Mouse (Mus musculus) brain, embryonic 18.5 days (tissue): Measurements from ENCODE around the gene Ntrk2.
"Not testable (repeated sequence)": the region's sequence is repeated elsewhere in the genome, so short reads cannot be mapped to it uniquely, and the experiment has no call there.

ENCODE experiments used
- DNase-seq: peaks from one replicate; pipeline ENCODE4 v3.0.0-alpha.2; 2012; ENCODE audit warnings: low read depth, low spot score

Ntrk2 gene

GRCm38 (mm10) chr13:59040156-59040915, 234.0 kb downstream of the Ntrk2 start:
- no peak for DNase-seq

- DNase-seq = peak; percentile 94
These were observed 234.8 kb downstream of the Ntrk2 start for GRCm38 (mm10) chr13:59041013-59041764.

- no peak for DNase-seq
These were observed 245.8 kb downstream of the Ntrk2 start for GRCm38 (mm10) chr13:59052188-59052587.

GRCm38 (mm10) chr13:59054331-59054730, 248.0 kb downstream of the Ntrk2 start:
- DNase-seq = not testable (repeated sequence)

- no peak for DNase-seq
These were observed 250.5 kb downstream of the Ntrk2 start for GRCm38 (mm10) chr13:59056859-59057258.

- no peak for DNase-seq
These were observed 251.5 kb downstream of the Ntrk2 start for GRCm38 (mm10) chr13:59057886-59058285.

GRCm38 (mm10) chr13:59059118-59059517, 252.7 kb downstream of the Ntrk2 start:
- no peak for DNase-seq

GRCm38 (mm10) chr13:59065677-59066076, 259.3 kb downstream of the Ntrk2 start:
- no peak for DNase-seq

- DNase-seq = peak; percentile 64
These were observed 267.4 kb downstream of the Ntrk2 start for GRCm38 (mm10) chr13:59073635-59074256.

GRCm38 (mm10) chr13:59076489-59076888, 270.1 kb downstream of the Ntrk2 start:
- no peak for DNase-seq

GRCm38 (mm10) chr13:59079761-59080461, 273.5 kb downstream of the Ntrk2 start:
- DNase-seq = no peak

- DNase-seq = no peak
These were observed 274.1 kb downstream of the Ntrk2 start for GRCm38 (mm10) chr13:59080468-59080867.

- DNase-seq = no peak
These were observed 282.6 kb downstream of the Ntrk2 start for GRCm38 (mm10) chr13:59089016-59089415.

- peak; percentile 67 for DNase-seq
These were observed 285.0 kb downstream of the Ntrk2 start for GRCm38 (mm10) chr13:59091138-59091971.

GRCm38 (mm10) chr13:59092045-59092857, 285.9 kb downstream of the Ntrk2 start:
- DNase-seq = no peak

GRCm38 (mm10) chr13:59092858-59093154, 286.4 kb downstream of the Ntrk2 start:
- DNase-seq = peak; percentile 85

GRCm38 (mm10) chr13:59094722-59095121, 288.4 kb downstream of the Ntrk2 start:
- no peak for DNase-seq

GRCm38 (mm10) chr13:59095811-59096391, 289.5 kb downstream of the Ntrk2 start:
- DNase-seq = no peak

GRCm38 (mm10) chr13:59100086-59100485, 293.7 kb downstream of the Ntrk2 start:
- DNase-seq = no peak

- DNase-seq = not testable (repeated sequence)
These were observed 301.4 kb downstream of the Ntrk2 start for GRCm38 (mm10) chr13:59107791-59108190.
